Mouse (Mus musculus) heart, postnatal 0 days (tissue): ENCODE data around the gene Gsta1.

ENCODE experiments used
- CTCF ChIP-seq: IDR thresholded peaks from 2 replicates; pipeline ENCODE4 v1.5.1; 2016; ENCODE audit warnings: antibody characterized with exemption, control low read depth, low read depth
- EP300 ChIP-seq: IDR thresholded peaks from 2 replicates; pipeline ENCODE4 v1.6.1; 2016; ENCODE audit warnings: antibody characterized with exemption, low read depth

GRCm38 (mm10) chr9:78210079-78210478, 20.4 kb upstream of the Gsta1 start:
- no peak for TF ChIP-seq CTCF
- no peak for TF ChIP-seq EP300
